Mouse (Mus musculus): ENCODE data around the gene Gm28305. TPM values are rescaled to one million over a fixed set of nuclear protein-coding genes. Genes with fewer than 3 reads are reported as not detected.

The Gm28305 gene
- polyA plus RNA-seq, 1 experiment from 2014 or later = not detected

DNA sequence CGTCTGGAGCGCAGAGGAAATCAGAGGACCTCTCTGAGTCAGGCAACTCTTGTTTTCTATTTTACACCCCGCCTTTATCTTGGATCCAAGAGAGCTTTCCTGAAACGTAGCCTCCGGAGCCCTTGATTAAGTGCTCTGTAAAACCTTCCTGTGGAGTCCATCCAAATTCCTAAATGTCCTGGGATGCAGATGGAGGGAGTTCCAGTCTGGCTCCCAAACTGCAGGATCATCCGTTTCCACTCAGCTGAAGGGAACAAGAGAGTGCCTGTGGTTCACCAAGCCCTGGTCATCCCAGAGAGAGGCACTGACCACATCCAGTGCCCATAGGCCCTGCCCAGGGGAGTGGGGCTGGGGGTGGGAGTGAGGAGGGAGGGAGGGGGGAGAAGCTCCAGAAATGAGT is 61.8 kb downstream of the Gm28305 start:
- H3K36me3 ChIP-seq (ENCODE audit: control insufficient read depth, insufficient read depth, low read length) = no peaks in the 10 kb centered on the region
- H3K9me3 ChIP-seq (ENCODE audit: control insufficient read depth, low read depth, low read length) = no peaks in the 10 kb centered on the region
- no peak overlapping the region for H3K4me2 ChIP-seq (replicated peaks; ENCODE audit: low read depth, low read length)
- H3K4me3 ChIP-seq (ENCODE audit: low read depth, low read length) = no peak overlapping the region
- no peak overlapping the region for H3K27ac ChIP-seq (ENCODE audit: low read length)
- no peaks in the 10 kb centered on the region for H3K27me3 ChIP-seq (ENCODE audit: control insufficient read depth, insufficient read depth, low read length)
- H3K9ac ChIP-seq (replicated peaks; ENCODE audit: low read depth, low read length) = no peak overlapping the region
- 33% methylated on average over 6 of the region's 6 CpGs for WGBS
- ATAC-seq (ENCODE audit: insufficient number of reproducible peaks, insufficient read depth, low FRiP score, low read depth) = no peak
- no peaks in the 10 kb centered on the region for H3K4me1 ChIP-seq (ENCODE audit: control insufficient read depth, insufficient read depth, low read length)

DNA sequence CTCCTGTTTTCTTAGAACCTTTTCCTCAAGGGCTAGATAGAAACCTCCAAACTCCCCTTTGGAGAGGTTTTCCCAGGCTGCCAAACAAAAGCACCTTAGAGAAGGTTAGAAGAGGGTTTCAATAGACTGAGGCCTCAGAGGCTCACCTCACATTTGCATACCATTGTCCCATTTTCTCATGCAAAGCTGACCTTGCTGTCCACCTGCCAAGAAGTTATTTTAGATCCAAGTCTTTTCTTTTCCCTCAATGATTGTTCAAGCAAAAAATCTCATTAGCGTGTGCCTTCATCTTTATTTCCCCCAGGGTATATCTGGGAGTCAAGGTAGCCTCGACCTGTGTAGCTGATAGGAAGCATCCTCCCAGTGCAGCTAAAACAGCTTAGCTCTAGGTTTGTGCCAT is 62.4 kb downstream of the Gm28305 start:
- no peak for ATAC-seq (ENCODE audit: insufficient number of reproducible peaks, insufficient read depth, low FRiP score, low read depth)
- 63% methylated on average over 2 of the region's 2 CpGs for WGBS

DNA sequence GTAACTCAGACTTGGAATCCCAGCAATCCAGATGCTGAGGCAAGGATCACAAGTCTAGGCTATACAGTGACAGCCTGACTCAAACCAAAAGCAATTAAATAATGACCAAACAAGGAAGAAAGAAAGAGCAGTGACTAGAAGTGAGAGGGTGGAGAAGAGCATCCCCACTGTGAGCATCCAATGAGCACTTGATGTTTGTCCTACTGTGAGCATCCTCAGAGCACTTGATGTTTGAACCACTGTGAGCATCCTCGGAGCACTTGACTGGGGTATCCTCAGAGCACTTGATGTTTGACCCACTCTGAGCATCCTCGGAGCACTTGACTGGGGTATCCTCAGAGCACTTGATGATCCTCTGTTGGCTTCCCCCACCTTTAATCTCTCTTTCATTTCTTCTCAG is 64.5 kb downstream of the Gm28305 start:
- ATAC-seq (ENCODE audit: insufficient number of reproducible peaks, insufficient read depth, low FRiP score, low read depth) = no peak
- no peaks in the 10 kb centered on the region for H3K27me3 ChIP-seq (ENCODE audit: control insufficient read depth, insufficient read depth, low read length)
- H3K4me2 ChIP-seq (replicated peaks; ENCODE audit: low read depth, low read length) = no peak overlapping the region
- H3K4me1 ChIP-seq (ENCODE audit: control insufficient read depth, insufficient read depth, low read length) = no peaks in the 10 kb centered on the region
- H3K36me3 ChIP-seq (ENCODE audit: control insufficient read depth, insufficient read depth, low read length) = no peaks in the 10 kb centered on the region
- H3K9me3 ChIP-seq (ENCODE audit: control insufficient read depth, low read depth, low read length) = no peaks in the 10 kb centered on the region
- H3K9ac ChIP-seq (replicated peaks; ENCODE audit: low read depth, low read length) = no peak overlapping the region
- H3K27ac ChIP-seq (ENCODE audit: low read length) = no peak overlapping the region
- H3K4me3 ChIP-seq (ENCODE audit: low read depth, low read length) = no peak overlapping the region
- 88% methylated on average over 2 of the region's 2 CpGs for WGBS

More for the DNA sequence above, 62.4 kb downstream of the Gm28305 start:
- Histone ChIP-seq H3K27ac (ENCODE audit: low read length) (no peak overlapping the region), H3K4me1 (ENCODE audit: control insufficient read depth, insufficient read depth, low read length) (no peaks in the 10 kb centered on the region), H3K36me3 (ENCODE audit: control insufficient read depth, insufficient read depth, low read length) (no peaks in the 10 kb centered on the region), H3K4me3 (ENCODE audit: low read depth, low read length) (no peak overlapping the region), H3K4me2 (replicated peaks; ENCODE audit: low read depth, low read length) (no peak overlapping the region), H3K9ac (replicated peaks; ENCODE audit: low read depth, low read length) (no peak overlapping the region), H3K9me3 (ENCODE audit: control insufficient read depth, low read depth, low read length) (no peaks in the 10 kb centered on the region), H3K27me3 (ENCODE audit: control insufficient read depth, insufficient read depth, low read length) (no peaks in the 10 kb centered on the region)

DNA sequence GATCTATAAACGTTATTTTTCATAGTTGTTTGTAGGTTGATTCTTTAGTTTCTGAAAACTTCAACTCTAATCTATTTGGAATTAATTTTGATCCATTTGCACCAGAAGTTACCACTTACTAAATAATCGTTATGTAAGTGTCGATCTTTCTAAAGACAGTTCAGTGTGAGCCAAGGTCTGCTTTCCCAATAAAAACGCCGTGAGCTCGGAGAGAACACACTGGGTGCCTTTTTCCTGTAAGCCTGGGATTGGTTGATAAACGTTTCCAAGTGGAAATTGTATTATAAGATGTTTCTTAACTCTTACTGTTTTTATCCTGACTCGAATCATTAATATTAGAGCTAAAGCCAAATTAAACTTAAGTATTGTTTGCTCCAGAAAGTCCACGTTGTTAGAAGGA is 66.5 kb downstream of the Gm28305 start:
- Histone ChIP-seq H3K27me3 (ENCODE audit: control insufficient read depth, insufficient read depth, low read length) (no peaks in the 10 kb centered on the region), H3K36me3 (ENCODE audit: control insufficient read depth, insufficient read depth, low read length) (no peaks in the 10 kb centered on the region), H3K4me1 (ENCODE audit: control insufficient read depth, insufficient read depth, low read length) (no peaks in the 10 kb centered on the region), H3K9me3 (ENCODE audit: control insufficient read depth, low read depth, low read length) (peaks cover 4% of the 10 kb centered on the region; the same call in 1 of the 2 replicates), H3K9ac (replicated peaks; ENCODE audit: low read depth, low read length) (no peak overlapping the region), H3K4me2 (replicated peaks; ENCODE audit: low read depth, low read length) (no peak overlapping the region), H3K27ac (ENCODE audit: low read length) (no peak overlapping the region), H3K4me3 (ENCODE audit: low read depth, low read length) (no peak overlapping the region)
- 76% methylated on average over 9 of the region's 9 CpGs for WGBS
- ATAC-seq (ENCODE audit: insufficient number of reproducible peaks, insufficient read depth, low FRiP score, low read depth) = no peak

DNA sequence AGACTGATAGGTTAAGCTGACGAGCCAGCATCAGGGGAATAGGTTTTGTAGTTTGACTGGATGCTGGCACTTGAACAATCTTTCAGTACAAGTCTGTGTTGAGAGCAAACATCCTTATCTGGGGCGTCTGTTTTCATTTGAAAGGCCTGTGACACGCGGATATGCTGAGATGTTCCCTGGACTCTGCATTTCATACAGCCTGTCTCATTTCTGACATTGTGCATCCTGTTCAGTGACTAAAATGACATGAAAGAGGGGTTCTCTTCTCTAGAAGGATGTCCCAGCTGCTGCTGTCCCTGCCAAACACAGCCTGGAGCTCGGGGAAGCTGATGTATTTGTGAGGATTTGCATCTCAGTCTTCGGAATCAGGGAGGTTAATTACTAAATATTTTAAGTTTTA is 67.0 kb downstream of the Gm28305 start:
- H3K9me3 ChIP-seq (ENCODE audit: control insufficient read depth, low read depth, low read length) = peaks cover 4% of the 10 kb centered on the region; the same call in 1 of the 2 replicates
- H3K9ac ChIP-seq (replicated peaks; ENCODE audit: low read depth, low read length) = no peak overlapping the region
- 54% methylated on average over 6 of the region's 6 CpGs for WGBS
- no peak overlapping the region for H3K27ac ChIP-seq (ENCODE audit: low read length)
- no peaks in the 10 kb centered on the region for H3K4me1 ChIP-seq (ENCODE audit: control insufficient read depth, insufficient read depth, low read length)
- no peak for ATAC-seq (ENCODE audit: insufficient number of reproducible peaks, insufficient read depth, low FRiP score, low read depth)
- no peaks in the 10 kb centered on the region for H3K27me3 ChIP-seq (ENCODE audit: control insufficient read depth, insufficient read depth, low read length)
- no peak overlapping the region for H3K4me3 ChIP-seq (ENCODE audit: low read depth, low read length)
- H3K36me3 ChIP-seq (ENCODE audit: control insufficient read depth, insufficient read depth, low read length) = no peaks in the 10 kb centered on the region
- no peak overlapping the region for H3K4me2 ChIP-seq (replicated peaks; ENCODE audit: low read depth, low read length)

DNA sequence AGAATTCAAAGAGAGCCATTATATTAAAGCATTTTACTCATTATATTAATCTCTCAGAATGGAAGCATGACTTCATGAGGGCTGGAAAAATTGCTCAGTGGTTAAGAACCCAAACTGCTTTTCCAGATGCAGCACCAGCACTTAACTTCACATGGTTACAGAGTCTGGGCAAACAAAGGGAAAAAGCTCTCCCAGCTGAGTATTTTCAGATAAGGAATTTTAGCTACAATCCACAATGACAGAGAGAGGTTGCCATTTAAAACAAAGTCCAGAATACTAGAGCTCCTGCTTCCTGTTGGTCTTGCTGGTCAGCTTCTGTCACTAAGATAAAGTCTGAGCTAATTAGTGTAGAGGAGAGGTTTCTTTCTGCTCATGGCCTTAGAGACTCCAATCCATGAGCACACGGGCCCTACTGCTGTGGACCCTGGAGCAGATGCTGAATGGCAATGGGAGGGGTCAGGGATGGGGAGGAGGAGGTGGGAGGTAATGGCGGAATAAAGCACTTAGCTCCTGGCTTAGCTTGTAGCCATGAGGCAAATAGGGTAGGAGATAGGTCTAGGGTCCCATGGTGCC is 68.2 kb downstream of the Gm28305 start:
- Histone ChIP-seq H3K27me3 (ENCODE audit: control insufficient read depth, insufficient read depth, low read length) (no peaks in the 10 kb centered on the region), H3K27ac (ENCODE audit: low read length) (no peak overlapping the region), H3K4me3 (ENCODE audit: low read depth, low read length) (no peak overlapping the region), H3K36me3 (ENCODE audit: control insufficient read depth, insufficient read depth, low read length) (no peaks in the 10 kb centered on the region), H3K9me3 (ENCODE audit: control insufficient read depth, low read depth, low read length) (peaks cover 4% of the 10 kb centered on the region; the same call in 1 of the 2 replicates), H3K4me2 (replicated peaks; ENCODE audit: low read depth, low read length) (no peak overlapping the region), H3K4me1 (ENCODE audit: control insufficient read depth, insufficient read depth, low read length) (no peaks in the 10 kb centered on the region), H3K9ac (replicated peaks; ENCODE audit: low read depth, low read length) (no peak overlapping the region)
- 66% methylated on average over 2 of the region's 2 CpGs for WGBS
- no peak for ATAC-seq (ENCODE audit: insufficient number of reproducible peaks, insufficient read depth, low FRiP score, low read depth)

DNA sequence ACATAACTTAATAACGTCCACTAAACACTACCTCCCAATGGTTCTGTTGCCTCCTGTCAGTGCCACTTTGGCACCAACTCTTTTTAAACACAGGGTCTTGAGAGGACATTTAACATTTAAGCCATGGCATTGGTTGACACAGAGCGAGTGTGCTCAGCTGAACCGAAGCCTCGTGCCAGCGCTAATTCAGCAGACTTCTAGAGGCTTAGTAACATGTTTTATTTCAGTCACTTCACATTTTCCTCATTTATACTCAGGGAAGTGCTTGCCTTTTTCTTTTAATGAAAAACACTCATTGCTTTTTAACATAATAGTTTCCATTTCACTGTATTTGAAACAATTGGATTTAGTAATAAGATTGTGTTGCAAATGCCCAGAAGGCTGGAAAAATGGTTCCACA is 68.7 kb downstream of the Gm28305 start:
- H3K9me3 ChIP-seq (ENCODE audit: control insufficient read depth, low read depth, low read length) = peaks cover 4% of the 10 kb centered on the region; the same call in 1 of the 2 replicates
- WGBS = 87% methylated on average over 5 of the region's 5 CpGs

DNA sequence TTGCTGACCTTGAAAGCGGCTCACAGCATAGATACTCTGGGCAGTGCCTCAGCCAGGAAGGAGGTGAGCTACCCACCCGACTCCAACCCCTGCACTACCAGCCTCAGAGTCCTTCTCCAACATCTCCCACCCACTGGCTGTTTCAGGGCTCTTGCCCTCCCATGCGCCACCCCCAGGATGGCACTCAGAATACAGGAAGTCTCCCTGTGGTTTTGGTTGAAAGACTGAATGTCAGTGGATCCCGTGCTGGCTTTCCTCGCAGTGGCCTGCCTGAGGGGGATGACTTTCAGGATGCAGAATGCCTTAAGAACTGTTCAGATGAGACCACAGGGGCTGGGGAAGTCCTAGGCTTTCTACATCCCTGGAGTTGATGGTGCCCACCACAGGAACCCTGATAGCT is 82.6 kb downstream of the Gm28305 start:
- ATAC-seq (ENCODE audit: insufficient number of reproducible peaks, insufficient read depth, low FRiP score, low read depth) = no peak
- no peaks in the 10 kb centered on the region for H3K27me3 ChIP-seq (ENCODE audit: control insufficient read depth, insufficient read depth, low read length)
- H3K36me3 ChIP-seq (ENCODE audit: control insufficient read depth, insufficient read depth, low read length) = no peaks in the 10 kb centered on the region
- H3K9me3 ChIP-seq (ENCODE audit: control insufficient read depth, low read depth, low read length) = no peaks in the 10 kb centered on the region
- H3K4me2 ChIP-seq (replicated peaks; ENCODE audit: low read depth, low read length) = no peak overlapping the region
- 84% methylated on average over 5 of the region's 5 CpGs for WGBS
- H3K4me3 ChIP-seq (ENCODE audit: low read depth, low read length) = no peak overlapping the region
- H3K27ac ChIP-seq (ENCODE audit: low read length) = no peak overlapping the region
- no peak overlapping the region for H3K9ac ChIP-seq (replicated peaks; ENCODE audit: low read depth, low read length)
- peaks cover 9% of the 10 kb centered on the region for H3K4me1 ChIP-seq (ENCODE audit: control insufficient read depth, insufficient read depth, low read length)

More for the DNA sequence above, 68.7 kb downstream of the Gm28305 start:
- Histone ChIP-seq H3K27ac (ENCODE audit: low read length) (no peak overlapping the region), H3K4me3 (ENCODE audit: low read depth, low read length) (no peak overlapping the region), H3K27me3 (ENCODE audit: control insufficient read depth, insufficient read depth, low read length) (no peaks in the 10 kb centered on the region), H3K4me2 (replicated peaks; ENCODE audit: low read depth, low read length) (no peak overlapping the region), H3K9ac (replicated peaks; ENCODE audit: low read depth, low read length) (no peak overlapping the region), H3K36me3 (ENCODE audit: control insufficient read depth, insufficient read depth, low read length) (no peaks in the 10 kb centered on the region), H3K4me1 (ENCODE audit: control insufficient read depth, insufficient read depth, low read length) (no peaks in the 10 kb centered on the region)
- no peak for ATAC-seq (ENCODE audit: insufficient number of reproducible peaks, insufficient read depth, low FRiP score, low read depth)

DNA sequence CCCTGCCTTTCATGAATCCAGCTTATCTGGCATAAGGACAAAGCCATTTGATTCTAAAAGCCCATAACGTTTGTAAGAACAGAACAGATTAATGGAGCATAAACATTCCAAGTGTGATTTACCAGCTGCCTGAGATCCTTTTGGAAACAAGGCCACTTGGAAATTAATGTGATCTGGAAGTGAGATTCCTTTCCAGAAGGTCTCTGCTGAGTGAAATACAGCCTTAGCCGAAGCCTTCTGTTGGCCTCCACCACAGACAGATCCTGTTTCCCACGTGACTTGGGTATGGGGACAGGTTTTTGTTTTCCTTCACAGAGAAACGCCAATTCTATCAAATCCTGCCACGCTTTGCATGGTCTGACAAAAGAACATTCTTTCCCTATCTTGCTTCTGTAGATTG is 83.2 kb downstream of the Gm28305 start:
- H3K36me3 ChIP-seq (ENCODE audit: control insufficient read depth, insufficient read depth, low read length) = no peaks in the 10 kb centered on the region
- H3K27me3 ChIP-seq (ENCODE audit: control insufficient read depth, insufficient read depth, low read length) = no peaks in the 10 kb centered on the region
- no peak overlapping the region for H3K4me3 ChIP-seq (ENCODE audit: low read depth, low read length)
- H3K9ac ChIP-seq (replicated peaks; ENCODE audit: low read depth, low read length) = no peak overlapping the region
- H3K27ac ChIP-seq (ENCODE audit: low read length) = no peak overlapping the region
- no peak for ATAC-seq (ENCODE audit: insufficient number of reproducible peaks, insufficient read depth, low FRiP score, low read depth)
- no peak overlapping the region for H3K4me2 ChIP-seq (replicated peaks; ENCODE audit: low read depth, low read length)
- WGBS = 24% methylated on average over 5 of the region's 5 CpGs
- H3K4me1 ChIP-seq (ENCODE audit: control insufficient read depth, insufficient read depth, low read length) = peaks cover 9% of the 10 kb centered on the region
- no peaks in the 10 kb centered on the region for H3K9me3 ChIP-seq (ENCODE audit: control insufficient read depth, low read depth, low read length)
